Comparison of ENCODE assay signal across 21 mouse cellular contexts in genomic region chr14:48139409-48139808, GRCm38 (mm10). TPM values are rescaled to one million over a fixed set of nuclear protein-coding genes. Genes with fewer than 3 reads are reported as not detected.
DNase-seq lines count a peak whose midpoint lies in the region; ATAC-seq and TF ChIP-seq lines count a peak whose summit lies in the region.
"Had no signal": no experiment of that assay in that cellular context is flagged by ENCODE, and none has a peak within 500 bp of the region (broad histone marks: within the 10 kb centered on the region; RNA-seq: fewer than 3 reads in every experiment).

No protein-coding gene starts in this region.

- H3K4me2 ChIP-seq in hindbrain, postnatal 0 days (ENCODE audit: low read depth, low read length), result no peak overlapping the region
- H3K4me2 ChIP-seq in hindbrain, embryonic 12.5 days (replicated peaks), result no peak overlapping the region
- H3K4me2 ChIP-seq: intestine, embryonic 15.5 days; limb, embryonic 15.5 days; liver, embryonic 15.5 days; midbrain, embryonic 12.5 days; neural tube, embryonic 13.5 days; stomach, embryonic 15.5 days had no signal

- H3K27ac ChIP-seq in hindbrain, postnatal 0 days, result 0 out of 2 replicates have a peak overlapping the region, but pooled peaks have one; percentile 45
- H3K27ac ChIP-seq in hindbrain, embryonic 12.5 days, result no peak overlapping the region
- H3K27ac ChIP-seq: forebrain, embryonic 10.5 days; gastrocnemius, adult 2 months; intestine, embryonic 15.5 days; limb, embryonic 15.5 days; liver, embryonic 15.5 days; macrophage; midbrain, embryonic 12.5 days; neural tube, embryonic 13.5 days; stomach, embryonic 15.5 days had no signal

- 77% methylated on average over 3 of the region's 3 CpGs for WGBS in hindbrain, postnatal 0 days
- 98% methylated on average over 3 of the region's 3 CpGs for WGBS in hindbrain, embryonic 12.5 days

- H3K9me3 ChIP-seq in hindbrain, postnatal 0 days (ENCODE audit: low read length), result no peaks in the 10 kb centered on the region
- H3K9me3 ChIP-seq in hindbrain, embryonic 12.5 days (replicated peaks), result no peaks in the 10 kb centered on the region
- H3K9me3 ChIP-seq: forebrain, embryonic 10.5 days; intestine, embryonic 15.5 days; limb, embryonic 15.5 days; liver, embryonic 15.5 days; midbrain, embryonic 12.5 days; neural tube, embryonic 13.5 days; stomach, embryonic 15.5 days had no signal

- no peak for TF ChIP-seq CTCF in hindbrain, postnatal 0 days (IDR thresholded peaks at IDR 0.05; ENCODE audit: low read depth)

- no peaks in the 10 kb centered on the region for H3K27me3 ChIP-seq in hindbrain, postnatal 0 days (ENCODE audit: insufficient read depth, low read length)
- H3K27me3 ChIP-seq in hindbrain, embryonic 12.5 days, result 0 out of 2 replicates have a peak, but pooled peaks cover 2% of the 10 kb centered on the region
- H3K27me3 ChIP-seq: intestine, embryonic 15.5 days; limb, embryonic 15.5 days; liver, embryonic 15.5 days; midbrain, embryonic 12.5 days; neural tube, embryonic 13.5 days; stomach, embryonic 15.5 days had no signal

- DNase-seq in hindbrain, postnatal 0 days (ENCODE audit: low spot score), result peak; percentile 67
- DNase-seq in cerebellum, adult 11 months, result peak; percentile 46
- peak; percentile 81 for DNase-seq in cerebellum, adult 9-10 months
- no peak for DNase-seq in kidney, postnatal 14 days
- DNase-seq in thymus, postnatal 10 days (ENCODE audit: low spot score in 2 of 2), result no peak
- DNase-seq: B cell, adult 2 months; gastrocnemius, adult 2 months; heart, adult 18-20 months; heart, postnatal 36 days; right cerebral cortex, postnatal 14 days; thymus, adult 18-20 months had no signal

- no peak overlapping the region for H3K9ac ChIP-seq in hindbrain, postnatal 0 days (replicated peaks; ENCODE audit: low read length)
- no peak overlapping the region for H3K9ac ChIP-seq in hindbrain, embryonic 12.5 days
- H3K9ac ChIP-seq: intestine, embryonic 15.5 days; limb, embryonic 15.5 days; liver, embryonic 15.5 days; midbrain, embryonic 12.5 days; neural tube, embryonic 13.5 days; stomach, embryonic 15.5 days had no signal

- ATAC-seq in hindbrain, postnatal 0 days, result peak; percentile 83
- no peak for ATAC-seq in hindbrain, embryonic 12.5 days (ENCODE audit: low FRiP score)
- ATAC-seq in granulocyte monocyte progenitor cell, adult 5-6 weeks (replicated peaks; ENCODE audit: poor library complexity, severe bottlenecking), result peak; percentile 74
- ATAC-seq: intestine, embryonic 15.5 days had no signal

- H3K36me3 ChIP-seq in hindbrain, postnatal 0 days (ENCODE audit: insufficient read depth, low read length), result no peaks in the 10 kb centered on the region
- H3K36me3 ChIP-seq in hindbrain, embryonic 12.5 days, result no peaks in the 10 kb centered on the region
- H3K36me3 ChIP-seq: forebrain, embryonic 10.5 days; intestine, embryonic 15.5 days; limb, embryonic 15.5 days; liver, embryonic 15.5 days; midbrain, embryonic 12.5 days; neural tube, embryonic 13.5 days; stomach, embryonic 15.5 days had no signal

- no peak overlapping the region for H3K4me3 ChIP-seq in hindbrain, postnatal 0 days (ENCODE audit: low read length)
- no peak overlapping the region for H3K4me3 ChIP-seq in hindbrain, embryonic 12.5 days
- H3K4me3 ChIP-seq: forebrain, embryonic 10.5 days; gastrocnemius, adult 2 months; intestine, embryonic 15.5 days; limb, embryonic 15.5 days; liver, embryonic 15.5 days; midbrain, embryonic 12.5 days; neural tube, embryonic 13.5 days; stomach, embryonic 15.5 days had no signal

- H3K4me1 ChIP-seq in hindbrain, postnatal 0 days (ENCODE audit: insufficient read depth, low read length), result peaks cover 20% of the 10 kb centered on the region
- H3K4me1 ChIP-seq in hindbrain, embryonic 12.5 days, result peaks cover 54% of the 10 kb centered on the region

RNA-seq across cellular contexts. Expression of gene Peli2, which starts 18.8 kb away (rescaled TPM):
- total RNA-seq in hindbrain, postnatal 0 days (2014; rRNA removed), result 38.8 and 63.6 TPM in 2 replicates
- 15.1 and 16.5 TPM in 2 replicates for polyA plus RNA-seq in hindbrain, postnatal 0 days (2015; fragmentation: Nextera tagmentation; extraction: Ambion mirVana)
- 15.3 and 18.0 TPM in 2 replicates for polyA plus RNA-seq in hindbrain, embryonic 12.5 days (2016; fragmentation: Nextera tagmentation; extraction: Ambion mirVana)
- total RNA-seq in granulocyte monocyte progenitor cell, adult 5-6 weeks (2014; fragmentation: Nextera tagmentation), result 8.7 and 13.1 TPM in 2 replicates
- total RNA-seq in granulocyte monocyte progenitor cell, adult 5-6 weeks (2017), result 6.3 and 9.9 TPM in 2 replicates

Comparison
In these comparisons a context has a peak if more than half of its experiments do, and no peak if none do; other contexts are left out.
1. DNase-seq: peak in hindbrain, postnatal 0 days (single experiment), cerebellum, adult 11 months (single experiment) and cerebellum, adult 9-10 months (single experiment); none in kidney, postnatal 14 days (single experiment) and thymus, postnatal 10 days (0 of 2).